In the genomic region with DNA sequence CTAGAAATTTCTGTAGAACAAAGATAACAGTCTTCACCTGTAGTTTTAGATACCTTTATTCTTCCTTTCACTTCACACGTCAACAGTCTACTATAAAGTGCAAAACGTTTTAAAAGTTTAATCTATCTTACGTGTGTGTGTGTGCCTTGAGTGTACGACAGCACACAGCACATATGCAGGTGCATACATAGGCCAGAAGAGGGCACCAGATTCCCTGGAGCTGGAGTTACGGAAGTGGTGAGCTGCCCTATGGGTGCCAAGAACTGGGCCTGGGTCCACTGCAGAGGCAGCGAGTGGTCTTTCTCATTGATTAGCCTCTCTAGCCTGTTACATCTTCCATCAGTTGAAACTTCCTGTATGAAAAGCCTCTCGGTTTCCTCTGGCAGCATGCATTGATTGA, we compare ENCODE assay signal across 30 mouse cellular contexts.
DNase-seq lines count a peak whose midpoint lies in the region; ATAC-seq and TF ChIP-seq lines count a peak whose summit lies in the region.
"Had no signal": no experiment of that assay in that cellular context is flagged by ENCODE, and none has a peak within 500 bp of the region (broad histone marks: within the 10 kb centered on the region; RNA-seq: fewer than 3 reads in every experiment).

No protein-coding gene starts in this region.

- no peak overlapping the region for H3K9ac ChIP-seq in lung, embryonic 14.5 days
- H3K9ac ChIP-seq in ES-E14 (ENCODE audit: insufficient read depth, low read depth, low read length, poor library complexity, severe bottlenecking): no peak overlapping the region
- H3K9ac ChIP-seq: embryonic facial prominence, embryonic 15.5 days; forebrain, embryonic 12.5 days; heart, embryonic 12.5 days; hindbrain, embryonic 13.5 days; kidney, embryonic 15.5 days; liver, embryonic 13.5 days; lung, embryonic 15.5 days; midbrain, embryonic 12.5 days; neural tube, embryonic 13.5 days had no signal

- in situ Hi-C loops in ES-E14 (cut with MboI; ENCODE audit: low sequenced_read_pairs in 2 of 2, unreplicated experiment in 2 of 2): no loop called here

- no peak overlapping the region for H3K4me2 ChIP-seq in lung, embryonic 14.5 days
- H3K4me2 ChIP-seq: embryonic facial prominence, embryonic 15.5 days; forebrain, embryonic 12.5 days; heart, embryonic 12.5 days; hindbrain, embryonic 13.5 days; kidney, embryonic 15.5 days; liver, embryonic 13.5 days; lung, embryonic 15.5 days; midbrain, embryonic 12.5 days; neural tube, embryonic 13.5 days had no signal

- WGBS in kidney, adult 2 months: 91% methylated on average over 7 of the region's 7 CpGs
- 85% methylated on average over 7 of the region's 7 CpGs for WGBS in lung, embryonic 14.5 days

- TF ChIP-seq POLR2A in kidney, adult 2 months (IDR thresholded peaks at IDR 0.05; ENCODE audit: low read depth, low read length): no peak

- no peaks in the 10 kb centered on the region for H3K27me3 ChIP-seq in kidney, adult 2 months (replicated peaks; ENCODE audit: control insufficient read depth, insufficient read depth, low read length)
- no peaks in the 10 kb centered on the region for H3K27me3 ChIP-seq in lung, embryonic 14.5 days (ENCODE audit: insufficient read depth, low read length)
- H3K27me3 ChIP-seq: embryonic facial prominence, embryonic 15.5 days; forebrain, embryonic 12.5 days; heart, embryonic 12.5 days; hindbrain, embryonic 13.5 days; kidney, embryonic 15.5 days; liver, embryonic 13.5 days; lung, embryonic 15.5 days; midbrain, embryonic 12.5 days; neural tube, embryonic 13.5 days had no signal

- H3K27ac ChIP-seq in kidney, adult 2 months (ENCODE audit: insufficient read depth, low read depth, low read length): no peak overlapping the region
- no peak overlapping the region for H3K27ac ChIP-seq in lung, embryonic 14.5 days (ENCODE audit: low read depth)
- no peak overlapping the region for H3K27ac ChIP-seq in ES-E14 (ENCODE audit: insufficient read depth, low read depth, low read length, poor library complexity, severe bottlenecking)
- H3K27ac ChIP-seq: embryonic facial prominence, embryonic 10.5 days; embryonic facial prominence, embryonic 15.5 days; forebrain, embryonic 12.5 days; hindbrain, embryonic 13.5 days; kidney, embryonic 15.5 days; liver, embryonic 13.5 days; lung, embryonic 15.5 days; midbrain, embryonic 12.5 days; neural tube, embryonic 13.5 days had no signal

- H3K4me3 ChIP-seq in kidney, adult 2 months (ENCODE audit: insufficient read depth, low read depth, low read length): no peak overlapping the region
- no peak overlapping the region for H3K4me3 ChIP-seq in lung, embryonic 14.5 days (ENCODE audit: low read depth, low read length)
- no peak overlapping the region for H3K4me3 ChIP-seq in ES-E14 (ENCODE audit: insufficient read depth in 1 of 2, low read depth in 1 of 2, low read length in 2 of 2, poor library complexity in 1 of 2, severe bottlenecking in 1 of 2)
- H3K4me3 ChIP-seq: embryonic facial prominence, embryonic 10.5 days; embryonic facial prominence, embryonic 15.5 days; forebrain, embryonic 12.5 days; heart, embryonic 12.5 days; hindbrain, embryonic 13.5 days; kidney, embryonic 15.5 days; liver, embryonic 13.5 days; lung, embryonic 15.5 days; midbrain, embryonic 12.5 days; neural tube, embryonic 13.5 days had no signal

- no peak for ATAC-seq in lung, embryonic 14.5 days (ENCODE audit: insufficient read depth)
- ATAC-seq: activated CD4-positive, CD25-positive, alpha-beta regulatory T cell, adult 4 months; CD4-positive, CD25-positive, alpha-beta regulatory T cell, adult 4 months had no signal

- TF ChIP-seq CTCF in kidney, adult 2 months (conservative IDR thresholded peaks at IDR 0.05; ENCODE audit: insufficient read depth, insufficient read length, low read depth, low read length): peak; percentile 18; the same call in 1 of the 2 replicates
- peak; percentile 20; the same call in 1 of the 2 replicates for TF ChIP-seq CTCF in lung, embryonic 14.5 days (IDR thresholded peaks at IDR 0.05; ENCODE audit: low read depth)

- H3K36me3 ChIP-seq in kidney, adult 2 months (ENCODE audit: control insufficient read depth, insufficient read depth, low read length): no peaks in the 10 kb centered on the region
- H3K36me3 ChIP-seq in lung, embryonic 14.5 days (ENCODE audit: insufficient read depth): no peaks in the 10 kb centered on the region
- no peaks in the 10 kb centered on the region for H3K36me3 ChIP-seq in ES-E14 (ENCODE audit: control insufficient read depth, insufficient read depth, low read length, poor library complexity, severe bottlenecking)
- H3K36me3 ChIP-seq: embryonic facial prominence, embryonic 10.5 days; embryonic facial prominence, embryonic 15.5 days; forebrain, embryonic 12.5 days; heart, embryonic 12.5 days; hindbrain, embryonic 13.5 days; kidney, embryonic 15.5 days; liver, embryonic 13.5 days; lung, embryonic 15.5 days; midbrain, embryonic 12.5 days; neural tube, embryonic 13.5 days had no signal

- H3K4me1 ChIP-seq in kidney, adult 2 months (ENCODE audit: control insufficient read depth, insufficient read depth, low read length): no peaks in the 10 kb centered on the region
- H3K4me1 ChIP-seq in lung, embryonic 14.5 days (ENCODE audit: insufficient read depth): no peaks in the 10 kb centered on the region
- no peaks in the 10 kb centered on the region for H3K4me1 ChIP-seq in ES-E14 (ENCODE audit: control insufficient read depth in 2 of 2, insufficient read depth in 2 of 2, low read length in 2 of 2, poor library complexity in 1 of 2)
- H3K4me1 ChIP-seq: embryonic facial prominence, embryonic 10.5 days; embryonic facial prominence, embryonic 15.5 days; forebrain, embryonic 12.5 days; heart, embryonic 12.5 days; hindbrain, embryonic 13.5 days; kidney, embryonic 15.5 days; liver, embryonic 13.5 days; lung, embryonic 15.5 days; midbrain, embryonic 12.5 days; neural tube, embryonic 13.5 days had no signal

- H3K9me3 ChIP-seq in lung, embryonic 14.5 days (ENCODE audit: low read depth, low read length): 0 out of 2 replicates have a peak, but pooled peaks cover 3% of the 10 kb centered on the region
- H3K9me3 ChIP-seq in ES-E14 (ENCODE audit: control insufficient read depth, insufficient read depth, low read depth, low read length): no peaks in the 10 kb centered on the region
- H3K9me3 ChIP-seq: embryonic facial prominence, embryonic 15.5 days; kidney, embryonic 15.5 days had no signal

- no peak for DNase-seq in kidney, adult 2 months
- no peak for DNase-seq in kidney, postnatal 25 days
- no peak for DNase-seq in lung, embryonic 14.5 days
- DNase-seq in lung, postnatal 14 days: no peak
- peak; percentile 16 for DNase-seq in ES-E14 (ENCODE audit: low read depth, low spot score)
- no peak for DNase-seq in adrenal gland, adult 8-10 months
- no peak for DNase-seq in urinary bladder, postnatal 4 days (ENCODE audit: low spot score in 2 of 2)
- DNase-seq: adrenal gland, postnatal 10 days; cerebellum, adult 8-10 months; cerebellum, postnatal 25 days; gastrocnemius, postnatal 14 days; heart, adult 18-20 months; heart, postnatal 4 days; kidney, adult 11 months; kidney, postnatal 36 days; layer of hippocampus, postnatal 36 days; liver, embryonic 13.5 days; lung, postnatal 36 days; thymus, postnatal 4 days had no signal

TF ChIP-seq in ES-E14, 5 proteins besides CTCF, POLR2A, EP300 and RAD21:
- TF ChIP-seq ZC3H11A (IDR thresholded peaks at IDR 0.05; ENCODE audit: borderline replicate concordance, low read depth, low read length) (0 out of 2 replicates have a peak, but pooled peaks have one; percentile 5), HCFC1 (IDR thresholded peaks at IDR 0.05; ENCODE audit: borderline replicate concordance, insufficient read depth, low read length) (no peak)
